Mouse (Mus musculus) T-helper 1 cell (primary cell): ENCODE results near the gene Pilra.

Experiments
- in situ Hi-C: fragments of 300-600 bp; cut with MboI, MseI; formaldehyde crosslinking; loops from one replicate; pipeline ENCODE4 v1.15.1; 2025; ENCODE audit warnings: high pct_unique_total_duplicates

Gene Pilra

GRCm38 (mm10) chr5:137823455-137824045, 12.5 kb downstream of the Pilra start:
- in situ Hi-C loops, result no loop called here

GRCm38 (mm10) chr5:137822602-137823001, 13.5 kb downstream of the Pilra start:
- in situ Hi-C loops, result no loop called here

GRCm38 (mm10) chr5:137822126-137822525, 14.0 kb downstream of the Pilra start:
- in situ Hi-C loops, result no loop called here

- in situ Hi-C loops, result no loop called here
Observed at GRCm38 (mm10) chr5:137817466-137818222, 18.4 kb downstream of the Pilra start.

- in situ Hi-C loops, result no loop called here
Observed at GRCm38 (mm10) chr5:137808316-137808715, 27.8 kb downstream of the Pilra start.

- in situ Hi-C loops, result no loop called here
Observed at GRCm38 (mm10) chr5:137806158-137806557, 29.9 kb downstream of the Pilra start.

- in situ Hi-C loops, result loop anchor here (5.0 kb wide), 1 partner anchor 76 kb away; no protein-coding TSS in a partner anchor
Observed at GRCm38 (mm10) chr5:137800917-137801316, 35.2 kb downstream of the Pilra start.

- in situ Hi-C loops, result no loop called here
Observed at GRCm38 (mm10) chr5:137796606-137797005, 39.5 kb downstream of the Pilra start.

- in situ Hi-C loops, result no loop called here
Observed at GRCm38 (mm10) chr5:137791553-137791952, 44.5 kb downstream of the Pilra start.

- in situ Hi-C loops, result no loop called here
Observed at GRCm38 (mm10) chr5:137788946-137789531, 47.0 kb downstream of the Pilra start.

- in situ Hi-C loops, result no loop called here
Observed at GRCm38 (mm10) chr5:137788171-137788570, 47.9 kb downstream of the Pilra start.

- in situ Hi-C loops, result no loop called here
Observed at GRCm38 (mm10) chr5:137787151-137787928, 48.7 kb downstream of the Pilra start, which contains the start of the genes Mepce and Zcwpw1. Gene Mepce (minus strand): TSS chr5:137787655. Gene Zcwpw1 (plus strand): TSS chr5:137787798.

- in situ Hi-C loops, result no loop called here
Observed at GRCm38 (mm10) chr5:137786109-137786942, 49.8 kb downstream of the Pilra start.

GRCm38 (mm10) chr5:137785164-137786031, 50.7 kb downstream of the Pilra start:
- in situ Hi-C loops, result no loop called here

GRCm38 (mm10) chr5:137784546-137784945, 51.5 kb downstream of the Pilra start:
- in situ Hi-C loops, result no loop called here

- in situ Hi-C loops, result no loop called here
Observed at GRCm38 (mm10) chr5:137783901-137784540, 52.1 kb downstream of the Pilra start.

GRCm38 (mm10) chr5:137782776-137783522, 53.1 kb downstream of the Pilra start:
- in situ Hi-C loops, result no loop called here

- in situ Hi-C loops, result no loop called here
Observed at GRCm38 (mm10) chr5:137781661-137782060, 54.4 kb downstream of the Pilra start.
